Mouse (Mus musculus) kidney, postnatal 0 days (tissue): Measurements from ENCODE around the gene Clybl. TPM values are rescaled to one million over a fixed set of nuclear protein-coding genes. Genes with fewer than 3 reads are reported as not detected.
A peak's percentile ranks its signal among the peaks of the same experiment; 100 is the strongest.

Source experiments
- ATAC-seq: fragments of 200-750 bp; cut with Nextera tagmentation; replicated peaks from 2 replicates; pipeline ENCODE4 v1.8.0; 2017; ENCODE audit warnings: low read depth, moderate number of reproducible peaks, moderate TSS enrichment, moderate library complexity; ENCODE audit not compliant: low FRiP score
- DNase-seq: peaks from one replicate; pipeline ENCODE4 v3.0.0-alpha.2; 2016; ENCODE audit warnings: low spot score
- H3K27ac ChIP-seq: fragments of 300-500 bp; sonication (generic); 2 replicates; pipeline ENCODE4 v1.5.1; 2014; ENCODE audit warnings: mild to moderate bottlenecking
- H3K27me3 ChIP-seq: fragments of 300-500 bp; sonication (generic); 2 replicates; pipeline ENCODE4 v1.6.1; 2014; ENCODE audit warnings: low read length, mixed read lengths; ENCODE audit not compliant: insufficient read depth
- H3K36me3 ChIP-seq: fragments of 300-500 bp; sonication (generic); 2 replicates; pipeline ENCODE4 v1.6.1; 2014; ENCODE audit warnings: low read length, mixed read lengths; ENCODE audit not compliant: insufficient read depth
- H3K4me1 ChIP-seq: fragments of 300-500 bp; sonication (generic); replicated peaks from 2 replicates; pipeline ENCODE4 v1.6.1; 2014; ENCODE audit warnings: antibody characterized with exemption, low read length, mixed read lengths; ENCODE audit not compliant: insufficient read depth
- H3K4me2 ChIP-seq: fragments of 300-500 bp; sonication (generic); 2 replicates; pipeline ENCODE4 v1.6.1; 2014; ENCODE audit warnings: mild to moderate bottlenecking, low read length, moderate library complexity, mixed read lengths
- H3K4me3 ChIP-seq: fragments of 300-500 bp; sonication (generic); replicated peaks from 2 replicates; pipeline ENCODE4 v1.5.1; 2014; ENCODE audit warnings: low read depth, low read length
- H3K9ac ChIP-seq: fragments of 300-500 bp; sonication (generic); 2 replicates; pipeline ENCODE4 v1.6.1; 2014; ENCODE audit warnings: low read depth, low read length
- H3K9me3 ChIP-seq: fragments of 300-500 bp; sonication (generic); replicated peaks from 2 replicates; pipeline ENCODE4 v1.6.1; 2016; ENCODE audit warnings: low read length, inconsistent platforms, mixed read lengths
- CTCF ChIP-seq: IDR thresholded peaks from 2 replicates; pipeline ENCODE4 v1.5.1; 2016; ENCODE audit warnings: antibody characterized with exemption, low read depth, mild to moderate bottlenecking, moderate library complexity
- WGBS: fragments of 180-500 bp; shearing (Covaris S2); extraction: QIAGEN DNeasy Blood & Tissue Kit; methylation state at CpG from one replicate; pipeline ENCODE4 v1.1.7; 2014; 5-methylcytosine and 5-hydroxymethylcytosine counted together
- polyA plus RNA-seq: library from polyadenylated mRNA; unstranded; fragments of >200 nt; fragmentation: Nextera tagmentation; extraction: Ambion mirVana; gene quantifications from 2 replicates; pipeline ENCODE4 v1.2.1, GENCODE M21; 2015

Clybl gene
- polyA plus RNA-seq, 1 experiment from 2014 or later: 45.7 TPM

- Histone ChIP-seq H3K27me3 (no peaks in the 10 kb centered on the region), H3K36me3 (no peaks in the 10 kb centered on the region), H3K4me1 (no peaks in the 10 kb centered on the region), H3K27ac (no peak overlapping the region), H3K9me3 (no peaks in the 10 kb centered on the region), H3K4me3 (no peak overlapping the region), H3K4me2 (no peak overlapping the region), H3K9ac (no peak overlapping the region)
- no peak for DNase-seq
- WGBS: 71% methylated on average over 8 of the region's 8 CpGs
- ATAC-seq: no peak
- no peak for TF ChIP-seq CTCF
These were observed 123.6 kb downstream of the Clybl start for GRCm38 (mm10) chr14:122305132-122305531.

DNA sequence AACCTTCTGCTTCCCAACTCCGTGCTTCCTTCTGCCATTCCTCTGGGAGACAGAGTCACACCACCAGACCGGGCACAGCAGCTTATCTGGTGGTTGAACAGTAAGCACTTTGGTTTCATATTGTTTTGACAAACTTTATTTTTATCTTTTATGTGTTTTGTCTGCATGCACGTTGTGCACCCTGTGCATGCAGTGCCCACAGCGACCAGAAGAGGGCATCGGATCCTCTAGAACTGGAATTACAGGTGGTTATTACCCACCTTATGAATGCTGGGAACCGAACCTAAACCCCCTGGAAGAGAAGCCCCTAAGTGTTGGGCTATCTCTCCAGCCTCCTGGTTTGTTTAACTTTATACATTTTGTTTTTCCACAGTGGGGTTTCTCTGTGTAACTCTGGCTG lies 130.9 kb downstream of the Clybl start:
- Histone ChIP-seq H3K9ac (no peak overlapping the region), H3K4me3 (no peak overlapping the region), H3K36me3 (no peaks in the 10 kb centered on the region), H3K9me3 (no peaks in the 10 kb centered on the region), H3K27me3 (no peaks in the 10 kb centered on the region), H3K4me1 (no peaks in the 10 kb centered on the region), H3K4me2 (no peak overlapping the region), H3K27ac (no peak overlapping the region)
- TF ChIP-seq CTCF: peak; percentile 8; the same call in 1 of the 2 replicates
- WGBS: 94% methylated on average over 6 of the region's 6 CpGs
- no peak for DNase-seq
- ATAC-seq: no peak

DNA sequence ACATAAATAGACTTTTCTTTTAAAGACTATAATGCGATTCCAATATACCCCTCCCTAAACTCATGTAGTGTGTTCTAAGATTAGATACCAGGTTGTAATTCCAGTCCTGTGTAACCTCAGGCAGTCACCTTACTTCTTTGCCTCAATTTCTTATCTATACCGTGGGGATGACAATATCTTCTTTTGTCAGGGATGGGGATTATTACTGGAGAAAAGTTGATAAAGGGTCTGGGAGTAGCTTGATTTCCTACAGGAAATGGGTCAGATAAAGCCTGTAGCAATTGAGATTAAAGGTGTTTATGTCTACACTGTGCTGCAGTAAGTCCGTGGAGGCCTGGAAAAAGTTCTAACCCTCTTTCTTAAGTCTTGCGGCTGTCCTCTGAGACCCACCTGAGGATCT lies 131.8 kb downstream of the Clybl start:
- TF ChIP-seq CTCF: no peak

GRCm38 (mm10) chr14:122315743-122316142 lies 134.2 kb downstream of the Clybl start:
- Histone ChIP-seq H3K4me1 (no peaks in the 10 kb centered on the region), H3K9ac (no peak overlapping the region), H3K36me3 (no peaks in the 10 kb centered on the region), H3K27ac (no peak overlapping the region), H3K4me3 (no peak overlapping the region), H3K9me3 (no peaks in the 10 kb centered on the region), H3K27me3 (no peaks in the 10 kb centered on the region), H3K4me2 (no peak overlapping the region)
- DNase-seq: no peak
- no peak for TF ChIP-seq CTCF
- no peak for ATAC-seq
- WGBS: 93% methylated on average over 12 of the region's 12 CpGs

More for the DNA sequence above, 131.8 kb downstream of the Clybl start:
- no peak overlapping the region for H3K9ac ChIP-seq
- no peak for ATAC-seq
- H3K9me3 ChIP-seq: no peaks in the 10 kb centered on the region
- DNase-seq: no peak
- no peak overlapping the region for H3K27ac ChIP-seq
- no peak overlapping the region for H3K4me2 ChIP-seq
- no peaks in the 10 kb centered on the region for H3K4me1 ChIP-seq
- no peak overlapping the region for H3K4me3 ChIP-seq
- no peaks in the 10 kb centered on the region for H3K27me3 ChIP-seq
- 88% methylated on average over 4 of the region's 4 CpGs for WGBS
- no peaks in the 10 kb centered on the region for H3K36me3 ChIP-seq

DNA sequence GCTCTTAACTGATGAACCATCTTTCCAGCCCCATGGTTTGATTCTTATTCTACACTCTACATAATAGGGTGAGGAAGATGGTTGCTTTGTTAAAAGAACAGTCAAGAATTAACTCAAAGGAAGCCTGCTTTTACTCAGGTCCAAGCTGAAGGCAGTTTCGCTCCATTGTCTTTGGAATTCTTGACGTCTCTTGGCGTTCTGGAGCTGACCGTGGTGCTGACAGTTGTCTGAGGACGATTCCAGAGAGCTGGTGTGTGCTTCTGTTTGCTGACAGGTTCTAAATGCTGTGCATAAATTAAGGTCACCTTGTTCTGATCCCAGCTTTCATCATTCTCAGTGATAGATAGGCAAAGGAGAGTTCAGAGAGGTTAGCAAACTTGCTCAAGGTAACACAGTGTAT lies 140.6 kb downstream of the Clybl start:
- H3K4me3 ChIP-seq: no peak overlapping the region
- WGBS: 15% methylated on average over 5 of the region's 5 CpGs
- no peaks in the 10 kb centered on the region for H3K9me3 ChIP-seq
- H3K9ac ChIP-seq: no peak overlapping the region
- H3K4me2 ChIP-seq: no peak overlapping the region
- no peaks in the 10 kb centered on the region for H3K27me3 ChIP-seq
- ATAC-seq (no peak), DNase-seq (peak; percentile 68)
- no peak for TF ChIP-seq CTCF
- no peaks in the 10 kb centered on the region for H3K4me1 ChIP-seq
- no peaks in the 10 kb centered on the region for H3K36me3 ChIP-seq
- H3K27ac ChIP-seq: no peak overlapping the region

DNA sequence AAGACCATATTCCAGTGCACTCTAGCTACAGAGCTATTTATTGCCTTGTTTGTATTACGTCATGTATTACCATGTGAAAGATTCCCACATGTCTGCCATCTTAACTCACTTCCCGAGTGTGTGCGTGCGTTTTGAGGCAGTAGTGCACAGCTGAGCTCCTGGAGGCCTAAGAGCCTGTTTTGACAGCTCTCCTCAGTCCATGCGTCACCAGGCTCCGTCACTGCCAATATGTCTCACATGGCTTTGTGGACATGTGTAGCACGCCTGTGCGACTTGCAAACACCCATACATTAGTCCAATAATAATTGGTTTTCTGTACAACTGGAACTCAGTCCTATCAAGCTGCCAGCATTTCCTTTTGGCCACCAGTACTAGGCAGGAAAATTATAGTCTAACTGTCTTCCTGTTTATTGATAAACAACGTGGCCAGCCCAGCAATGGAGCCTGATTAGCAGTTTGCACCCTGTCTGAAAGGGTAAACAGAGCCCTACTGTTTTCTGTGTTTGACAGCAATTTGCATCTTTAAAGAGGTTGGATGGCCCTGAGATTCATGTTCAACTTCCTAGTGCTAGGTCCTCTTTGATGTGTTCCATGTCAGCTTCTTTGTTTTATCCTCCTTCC lies 142.4 kb downstream of the Clybl start:
- 83% methylated on average over 9 of the region's 9 CpGs for WGBS
- H3K9ac ChIP-seq: no peak overlapping the region
- H3K4me2 ChIP-seq: no peak overlapping the region
- H3K27ac ChIP-seq: no peak overlapping the region
- H3K36me3 ChIP-seq: no peaks in the 10 kb centered on the region
- DNase-seq (no peak), ATAC-seq (no peak)
- no peaks in the 10 kb centered on the region for H3K9me3 ChIP-seq
- no peak for TF ChIP-seq CTCF
- no peak overlapping the region for H3K4me3 ChIP-seq
- no peaks in the 10 kb centered on the region for H3K4me1 ChIP-seq
- no peaks in the 10 kb centered on the region for H3K27me3 ChIP-seq

GRCm38 (mm10) chr14:122330136-122330535 lies 148.6 kb downstream of the Clybl start:
- Histone ChIP-seq H3K27me3 (no peaks in the 10 kb centered on the region), H3K4me2 (no peak overlapping the region), H3K4me1 (no peaks in the 10 kb centered on the region), H3K9me3 (no peaks in the 10 kb centered on the region), H3K4me3 (no peak overlapping the region), H3K36me3 (no peaks in the 10 kb centered on the region), H3K27ac (no peak overlapping the region), H3K9ac (no peak overlapping the region)
- DNase-seq (no peak), ATAC-seq (no peak)
- TF ChIP-seq CTCF: no peak
- WGBS: 79% methylated on average over 9 of the region's 9 CpGs
